Mouse (Mus musculus): ENCODE measurements around the gene Nab2. TPM values are rescaled to one million over a fixed set of nuclear protein-coding genes. Genes with fewer than 3 reads are reported as not detected.

The Nab2 gene
- total RNA-seq (2021): 10 to 100 TPM; 19.0 to 24.8 TPM
- long read RNA-seq, experiment 1, transcript Nab2-201 (7 exons, 2,582 nt): major isoform, 7 of 20 reads
- long read RNA-seq, experiment 1, partial matches to known transcripts: 2 of 20 reads
- long read RNA-seq, experiment 1, other reads (novel, unspliced or antisense): 8 of 20 reads
- long read RNA-seq, experiment 2, transcript Nab2-201 (7 exons, 2,582 nt): major isoform, 6 of 8 reads
- long read RNA-seq, experiment 2, partial matches to known transcripts: 0 of 8 reads
- long read RNA-seq, experiment 2, other reads (novel, unspliced or antisense): 1 of 8 reads

DNA sequence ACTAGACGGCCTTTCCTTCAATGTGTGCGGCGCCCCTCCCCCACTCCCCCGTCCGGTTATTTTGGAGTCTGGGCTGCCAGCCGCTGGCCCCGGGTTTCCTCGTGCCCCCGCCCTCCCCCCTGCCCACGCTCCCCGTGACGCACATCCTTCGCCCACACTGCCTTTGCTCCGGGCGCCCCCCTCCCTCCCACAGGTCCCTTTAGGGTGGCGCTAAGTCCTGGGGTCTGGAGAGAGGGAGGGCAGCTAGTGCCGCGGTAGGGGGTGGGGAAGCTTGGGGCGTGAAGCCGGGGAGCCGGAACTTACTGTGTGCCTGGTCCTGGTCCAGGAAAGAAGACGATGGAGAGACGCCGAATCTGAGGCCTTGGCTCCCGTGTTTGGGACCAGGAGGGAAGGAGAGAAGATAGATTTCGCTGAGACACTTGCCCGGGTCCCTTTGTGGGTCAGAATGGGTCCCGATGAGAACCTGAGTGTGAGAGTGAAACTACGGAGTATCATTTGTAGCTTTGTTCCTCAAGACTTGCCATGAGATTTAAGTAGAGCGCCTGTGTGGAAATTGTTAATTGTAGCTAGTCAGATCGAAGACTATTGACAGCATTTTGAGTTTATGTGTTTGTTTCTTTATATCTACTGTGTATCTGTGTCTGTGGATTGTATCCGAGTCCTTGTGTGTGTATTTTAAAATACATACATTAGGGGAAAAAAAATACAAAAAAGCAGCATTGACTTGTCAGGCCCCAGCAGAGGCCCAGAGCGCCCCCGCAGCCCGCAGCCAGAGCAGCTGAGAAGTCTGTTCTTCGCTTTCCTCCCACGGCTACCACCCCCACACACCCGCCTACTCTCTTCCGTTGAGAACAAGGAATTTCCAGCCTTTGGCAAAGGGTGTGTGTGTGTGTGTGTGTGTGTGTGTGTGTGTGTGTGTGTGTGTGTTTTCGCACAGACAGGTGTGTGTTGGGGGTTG lies at the start of gene Nab2:
Nab2 (minus strand) TSS at position 476 of the 958 bp plus-strand sequence.
- DNase-seq: peak; percentile 85

DNA sequence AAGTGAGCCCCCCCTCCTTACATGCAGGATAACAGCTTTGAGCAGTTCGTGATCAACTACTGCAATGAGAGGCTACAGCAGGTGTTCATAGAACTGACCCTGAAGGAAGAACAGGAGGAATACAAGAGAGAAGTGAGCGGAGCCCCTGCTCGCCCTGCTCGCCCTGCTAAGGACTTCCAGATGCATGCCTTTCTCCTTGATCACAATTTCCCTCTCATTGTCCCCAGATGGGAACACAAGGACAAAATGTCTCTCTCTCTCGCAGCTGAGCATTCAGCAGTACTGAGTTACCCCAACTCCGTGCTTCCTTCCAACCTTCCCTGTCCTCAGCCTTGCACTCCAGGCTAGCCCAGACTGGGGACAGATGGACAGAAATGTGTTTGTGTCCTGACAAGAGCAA lies 44.4 kb upstream of the Nab2 start:
- DNase-seq: no peak

DNA sequence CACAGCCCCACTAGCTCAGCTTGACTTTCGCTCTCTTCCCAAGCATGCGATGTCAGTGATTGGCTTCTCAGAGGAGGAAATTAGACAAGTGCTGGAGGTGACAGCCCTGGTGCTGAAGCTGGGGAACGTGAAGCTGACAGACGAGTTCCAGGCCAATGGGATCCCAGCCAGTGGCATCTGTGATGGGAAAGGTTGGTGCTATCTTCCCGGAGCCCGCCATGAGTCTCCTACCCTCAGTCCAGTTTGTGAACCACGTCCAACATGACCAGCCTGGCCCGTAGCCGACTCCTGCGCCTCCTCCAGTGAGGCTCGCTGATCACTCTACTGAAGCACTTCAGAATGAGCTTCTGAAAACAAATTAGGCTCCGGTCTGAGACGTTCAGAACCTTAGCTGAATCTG lies 42.0 kb upstream of the Nab2 start:
- no peak for DNase-seq

DNA sequence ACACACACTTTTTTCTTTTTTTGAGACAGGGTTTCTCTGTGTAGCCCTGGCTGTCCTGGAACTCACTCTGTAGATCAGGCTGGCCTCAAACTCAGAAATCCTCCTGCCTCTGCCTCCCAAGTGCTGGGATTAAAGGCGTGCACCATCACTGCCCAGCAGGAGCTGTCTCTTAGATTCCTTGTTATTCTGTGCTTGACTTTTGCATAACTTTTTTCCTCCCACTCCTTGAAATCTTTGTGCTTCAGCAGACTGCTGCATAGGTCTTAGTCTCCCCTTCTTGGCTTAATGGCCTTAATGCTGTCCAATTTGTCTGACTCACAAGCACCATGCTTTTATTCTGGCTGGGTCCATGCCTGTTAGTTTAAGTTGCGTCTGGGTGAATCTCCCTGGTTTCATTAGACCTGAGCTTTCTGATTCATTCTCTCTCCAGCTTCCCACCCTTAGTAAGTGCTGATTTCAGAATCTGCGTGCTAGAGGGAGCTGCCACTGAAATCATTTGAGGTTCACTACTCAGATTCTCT lies 40.5 kb upstream of the Nab2 start:
- DNase-seq: no peak

DNA sequence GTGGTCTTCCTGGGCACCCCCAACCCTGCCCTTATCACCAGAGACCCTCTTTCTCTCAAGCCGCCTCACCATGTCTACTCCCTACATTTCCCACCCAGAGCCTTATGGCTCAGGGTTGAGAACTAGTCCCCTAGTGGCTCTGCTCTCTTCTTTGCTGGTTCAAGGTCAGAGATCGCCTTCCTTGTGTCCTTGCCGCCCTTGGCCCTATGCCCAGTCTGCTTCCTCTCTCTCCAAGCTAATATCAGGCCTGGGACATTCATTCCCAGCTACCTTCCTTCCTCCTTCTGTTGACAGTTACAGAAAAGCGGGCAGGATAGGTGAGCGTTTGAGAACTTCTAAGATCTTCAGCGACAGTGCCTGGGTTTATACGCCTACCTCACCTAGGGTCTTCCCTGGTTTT lies 39.4 kb upstream of the Nab2 start:
- peak; percentile 87 for DNase-seq

DNA sequence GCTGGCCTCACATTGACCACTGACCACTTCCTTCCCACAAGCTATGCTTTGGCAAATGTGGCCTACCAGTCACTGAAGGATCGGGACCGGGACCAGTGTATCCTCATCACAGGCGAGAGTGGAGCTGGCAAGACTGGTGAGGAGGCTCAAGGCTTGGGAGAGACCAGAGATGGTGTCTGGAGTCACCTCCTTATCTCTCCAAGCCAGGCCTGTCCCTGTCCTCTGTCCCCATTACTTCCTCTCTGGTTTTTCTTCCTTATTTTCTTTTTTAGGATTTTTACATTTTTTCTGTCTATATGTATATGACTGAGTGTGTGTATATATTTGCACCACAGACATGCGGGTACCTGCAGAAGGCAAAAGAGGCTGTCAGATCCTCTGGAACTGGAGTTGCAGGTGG lies 37.4 kb upstream of the Nab2 start:
- DNase-seq: no peak

DNA sequence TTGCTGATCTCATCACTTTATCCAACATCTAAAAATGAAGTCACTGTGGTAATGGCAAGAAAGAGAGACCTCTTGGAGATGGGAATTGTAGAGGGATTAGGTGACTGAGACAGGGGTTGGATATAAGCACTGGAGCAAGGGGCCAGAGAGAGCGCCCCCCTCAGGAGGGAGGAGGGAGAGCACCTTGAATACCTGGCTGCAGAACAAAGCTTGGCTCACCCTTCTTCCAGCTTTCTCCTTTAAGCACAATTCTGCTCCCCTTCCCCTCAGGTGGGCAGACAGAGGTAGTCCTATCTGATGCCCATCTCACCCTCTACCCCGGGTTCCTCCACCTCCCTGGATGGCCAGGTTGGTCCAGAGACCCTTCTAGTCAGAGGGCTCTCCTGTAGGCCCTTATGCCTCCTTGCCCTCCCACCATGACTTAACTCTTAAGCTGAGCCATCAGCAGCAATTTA lies 36.4 kb upstream of the Nab2 start, which contains the start of gene Myo1a:
Myo1a (plus strand) TSS at position 405 of the 455 bp plus-strand sequence.
- no peak for DNase-seq

DNA sequence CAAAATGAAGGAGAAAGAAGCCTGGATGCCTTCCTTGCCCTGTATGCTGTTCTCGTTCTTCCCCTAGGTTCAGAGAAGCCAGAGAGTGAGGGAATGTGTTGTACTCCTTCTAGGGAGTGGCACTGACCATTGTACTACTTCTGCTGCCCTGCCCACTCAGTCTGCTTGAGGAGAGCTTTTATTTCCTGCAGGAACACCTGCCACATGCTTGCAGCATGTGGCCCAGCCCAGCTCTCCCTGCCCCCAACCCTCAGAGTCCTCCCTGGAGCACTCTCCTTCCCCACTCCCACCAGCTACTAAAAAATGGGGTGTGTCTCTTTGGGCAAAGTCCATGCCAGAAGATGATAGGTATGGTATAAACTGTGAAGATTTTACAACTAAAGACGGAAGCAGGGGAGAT lies 35.9 kb upstream of the Nab2 start:
- DNase-seq: no peak

DNA sequence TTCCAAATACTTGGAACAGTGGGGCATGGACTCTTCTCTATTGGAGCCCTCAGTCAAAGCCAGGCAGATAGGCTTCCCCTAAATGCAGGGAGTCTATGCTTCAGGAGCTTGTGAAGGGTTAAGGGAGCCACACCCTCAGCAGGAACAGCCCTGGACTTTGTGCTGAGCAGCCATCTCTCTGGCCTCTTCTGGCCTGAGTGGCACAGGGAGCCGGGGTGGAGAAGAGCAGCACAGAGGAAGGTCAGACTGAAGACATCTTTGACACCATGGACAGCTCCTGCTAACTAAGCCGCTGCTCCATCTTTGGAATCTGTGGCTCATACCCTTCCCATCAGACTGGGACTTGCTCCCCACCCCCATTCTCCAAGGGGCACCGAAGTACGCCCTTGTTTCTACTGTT lies 34.9 kb upstream of the Nab2 start:
- DNase-seq: peak; percentile 25

DNA sequence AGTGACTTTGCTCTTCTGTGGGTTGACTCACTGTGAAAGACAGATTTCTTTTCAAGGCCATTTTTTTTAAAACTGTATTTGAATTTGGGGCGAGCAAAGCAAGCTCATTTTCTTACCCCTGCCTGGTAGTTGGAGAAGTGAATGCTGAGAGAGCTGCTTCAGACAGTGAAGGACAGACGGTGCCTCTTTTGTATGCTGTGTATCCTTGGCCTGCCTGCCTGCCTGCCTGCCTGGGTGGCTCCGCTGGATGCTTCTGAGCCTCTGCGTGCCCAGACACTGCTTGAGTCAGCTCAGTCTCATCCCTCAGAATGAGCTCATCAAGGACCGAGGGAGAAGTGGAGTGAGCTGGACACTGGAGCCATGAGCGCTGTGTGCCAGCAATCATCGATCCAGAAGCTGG lies 30.6 kb upstream of the Nab2 start:
- peak; percentile 67 for DNase-seq

DNA sequence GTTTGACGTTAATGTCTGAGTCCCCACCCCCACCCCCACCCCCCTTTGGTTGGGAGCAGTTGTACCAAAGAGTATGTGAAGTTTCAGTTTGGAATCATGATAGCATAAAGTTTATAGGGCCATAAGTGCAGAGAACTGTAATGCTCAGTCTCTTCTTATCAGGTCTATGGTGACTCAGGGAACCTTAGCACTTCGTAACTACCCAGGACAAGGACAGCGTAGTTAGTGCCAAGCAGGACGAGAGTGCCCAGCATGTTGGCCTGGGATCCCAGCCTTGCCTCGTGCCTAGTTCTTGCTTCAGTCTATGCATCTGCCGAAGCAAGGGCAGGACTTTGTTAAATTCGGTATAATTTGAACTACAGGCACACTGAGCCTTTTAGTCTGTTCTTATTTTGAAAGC lies 27.4 kb upstream of the Nab2 start:
- peak; percentile 55 for DNase-seq

DNA sequence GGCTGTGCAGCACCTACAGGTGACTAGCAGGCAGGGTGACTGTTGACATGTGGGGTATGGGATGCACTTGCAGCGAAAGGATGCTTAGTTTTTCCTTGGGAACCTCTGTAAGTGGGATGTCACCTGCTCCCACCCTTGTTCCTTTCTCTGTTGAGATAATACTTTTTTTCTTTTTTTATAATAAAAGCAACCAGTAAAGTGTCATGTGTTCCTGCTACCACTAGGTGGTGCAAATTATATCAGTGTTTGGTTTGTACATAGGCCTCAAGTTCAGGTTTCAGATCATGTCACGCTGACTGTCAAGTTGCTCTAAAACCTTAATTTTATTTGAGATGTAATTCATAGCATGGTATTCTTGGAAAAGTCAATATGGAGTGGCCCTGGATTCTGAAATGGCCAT lies 26.3 kb upstream of the Nab2 start:
- no peak for DNase-seq

DNA sequence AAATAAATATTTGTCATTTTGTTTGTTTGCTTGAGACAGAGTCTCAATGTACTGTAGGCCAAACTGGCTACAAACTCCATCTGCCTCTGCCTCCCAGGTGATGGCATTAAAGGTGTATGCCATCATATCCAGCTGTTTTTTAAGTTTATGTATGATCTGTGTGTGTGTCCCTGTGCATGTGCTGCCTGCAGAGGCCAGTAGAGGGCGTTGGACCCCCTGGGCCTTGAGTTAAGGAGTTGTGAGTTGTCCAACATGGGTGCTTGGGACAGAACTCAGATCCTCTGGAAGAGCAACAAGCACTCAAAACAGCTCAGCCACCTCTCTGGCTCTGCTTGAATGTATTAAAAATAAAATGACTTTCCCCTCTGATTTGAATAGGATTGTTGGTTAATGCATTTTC lies 22.7 kb upstream of the Nab2 start:
- DNase-seq: no peak

DNA sequence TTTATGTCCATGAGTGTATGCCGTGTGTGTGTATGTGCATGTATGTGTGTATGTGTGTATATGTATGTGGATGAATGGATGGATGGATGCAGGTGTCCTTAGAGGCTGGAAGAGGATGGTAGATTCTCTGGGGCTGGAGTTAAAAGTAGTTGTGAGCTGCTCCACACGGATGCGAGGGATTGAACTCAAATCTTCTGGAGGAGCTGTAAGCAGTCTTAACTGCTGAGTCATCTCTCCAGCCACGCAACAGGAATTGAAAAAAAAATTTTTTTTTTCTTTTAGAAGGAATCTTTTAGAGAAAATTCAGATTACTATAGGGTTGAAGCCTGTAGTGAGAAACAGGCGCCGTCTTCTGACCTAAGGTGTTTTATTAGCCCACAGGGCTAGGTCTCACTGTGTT lies 14.5 kb upstream of the Nab2 start:
- no peak for DNase-seq

DNA sequence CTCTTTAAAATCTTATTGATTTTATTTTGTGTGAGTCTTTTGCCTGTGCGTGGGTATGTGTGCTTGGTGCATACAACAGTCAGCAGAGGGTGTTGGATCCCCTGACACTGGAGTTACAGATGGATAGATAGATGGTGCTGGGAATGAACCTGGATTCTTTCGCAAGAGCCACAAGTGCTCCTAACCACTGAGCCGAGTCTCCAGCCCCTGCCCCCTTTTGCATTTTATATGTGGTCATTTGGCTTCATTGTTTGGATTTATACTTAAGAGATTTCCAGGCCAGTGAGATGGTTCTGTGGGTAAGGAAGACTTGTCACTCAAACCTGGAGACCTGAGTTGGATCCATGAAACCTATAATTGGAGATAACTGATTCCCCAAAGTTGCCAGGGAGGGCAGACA lies 11.5 kb upstream of the Nab2 start:
- DNase-seq: no peak

DNA sequence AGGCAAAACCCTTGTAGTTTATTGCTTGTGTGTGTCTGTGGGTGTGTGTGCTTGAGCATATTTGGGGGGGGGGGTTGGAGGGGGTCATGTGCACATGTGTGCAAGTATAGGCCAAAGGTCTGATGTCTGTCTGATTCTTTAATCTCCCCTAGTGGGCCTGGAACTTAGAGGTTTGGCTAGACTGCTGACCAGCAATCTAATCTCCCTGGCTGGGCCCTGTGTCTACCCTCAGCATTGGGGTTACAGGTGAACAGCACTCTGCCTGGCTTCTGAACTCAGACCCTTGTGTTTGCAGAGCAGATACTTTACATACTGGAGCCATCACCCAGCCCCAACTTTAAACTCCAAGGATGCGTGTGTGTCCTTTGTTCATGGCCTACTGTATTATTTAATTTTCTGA lies 10.8 kb upstream of the Nab2 start:
- DNase-seq: no peak

DNA sequence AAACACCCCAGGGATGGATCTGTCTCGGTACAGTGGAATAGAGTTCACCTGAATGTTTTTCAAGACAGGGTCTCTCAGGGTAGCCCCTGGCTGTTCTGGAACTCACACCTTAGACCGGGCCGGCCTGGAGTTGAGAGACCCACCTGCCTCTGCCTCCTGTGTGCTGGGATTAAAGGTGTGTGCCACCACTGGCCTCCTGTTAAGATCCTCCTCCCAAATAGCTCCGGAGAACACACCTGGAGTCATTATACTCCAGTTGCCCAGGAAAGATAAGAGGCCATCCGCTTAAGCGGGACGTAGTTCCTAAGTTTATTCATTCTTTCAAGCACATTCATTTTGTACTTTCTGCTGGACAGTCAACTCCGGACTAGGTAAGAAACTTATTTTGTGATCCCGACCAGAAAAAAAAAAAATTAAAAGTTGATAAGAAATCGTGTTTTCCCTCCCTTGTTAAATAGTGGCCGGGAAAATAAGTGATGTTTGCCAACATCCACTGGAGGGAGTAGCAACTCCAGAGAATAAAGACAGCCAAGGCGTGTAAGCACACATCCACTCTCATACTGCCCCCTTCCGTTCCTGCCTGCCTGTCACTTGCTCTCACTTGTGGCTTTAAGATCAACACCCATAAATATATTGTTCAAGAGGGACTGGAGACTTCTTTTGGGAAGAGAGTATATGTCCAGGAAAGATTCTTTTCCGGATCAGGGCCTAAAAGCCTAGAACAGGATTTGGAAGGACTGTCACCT lies 9.4 kb upstream of the Nab2 start:
- peak; percentile 79 for DNase-seq

DNA sequence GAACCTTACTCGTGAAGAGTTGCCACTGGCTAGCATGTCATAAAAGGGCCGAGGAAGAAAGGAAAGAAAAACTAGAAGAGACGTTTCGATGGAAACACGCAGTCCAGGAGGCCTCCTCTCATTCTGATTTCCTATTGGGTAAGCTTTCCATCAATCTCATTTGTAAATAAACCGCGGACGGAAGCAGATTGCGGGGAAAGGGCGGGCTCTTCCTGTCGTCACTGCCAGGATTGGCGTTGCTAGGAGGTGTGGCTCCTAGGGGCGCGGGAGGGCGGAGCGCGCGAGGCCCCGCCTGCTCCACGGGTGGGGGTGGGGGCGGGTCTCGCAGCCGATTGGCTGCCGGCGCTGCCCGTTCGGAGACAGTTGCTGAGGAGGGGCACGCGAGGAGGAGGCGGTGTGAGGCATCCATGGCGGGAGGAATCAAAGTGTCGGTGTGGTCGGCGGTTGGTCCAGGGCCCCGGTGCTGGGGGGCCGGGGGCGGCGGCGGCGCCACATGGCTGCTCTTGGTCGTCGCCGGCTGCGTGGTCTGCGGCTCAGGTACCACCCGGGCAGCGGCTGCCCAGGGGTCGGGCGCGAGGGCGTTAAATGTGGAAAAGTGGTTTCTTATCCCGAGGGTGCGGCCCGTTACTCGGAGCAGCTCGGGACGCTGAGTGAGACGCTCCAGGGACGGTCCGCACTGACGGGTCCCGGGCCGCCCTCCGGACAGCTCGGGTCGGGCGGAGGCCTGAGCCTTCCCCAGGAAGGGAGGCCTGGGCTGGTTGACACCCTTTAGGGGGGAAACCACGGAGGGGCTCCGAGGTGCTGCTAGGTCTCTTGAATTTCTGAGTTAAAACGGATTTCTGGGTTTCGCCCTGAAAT lies 8.6 kb upstream of the Nab2 start:
- DNase-seq: peak; percentile 95

DNA sequence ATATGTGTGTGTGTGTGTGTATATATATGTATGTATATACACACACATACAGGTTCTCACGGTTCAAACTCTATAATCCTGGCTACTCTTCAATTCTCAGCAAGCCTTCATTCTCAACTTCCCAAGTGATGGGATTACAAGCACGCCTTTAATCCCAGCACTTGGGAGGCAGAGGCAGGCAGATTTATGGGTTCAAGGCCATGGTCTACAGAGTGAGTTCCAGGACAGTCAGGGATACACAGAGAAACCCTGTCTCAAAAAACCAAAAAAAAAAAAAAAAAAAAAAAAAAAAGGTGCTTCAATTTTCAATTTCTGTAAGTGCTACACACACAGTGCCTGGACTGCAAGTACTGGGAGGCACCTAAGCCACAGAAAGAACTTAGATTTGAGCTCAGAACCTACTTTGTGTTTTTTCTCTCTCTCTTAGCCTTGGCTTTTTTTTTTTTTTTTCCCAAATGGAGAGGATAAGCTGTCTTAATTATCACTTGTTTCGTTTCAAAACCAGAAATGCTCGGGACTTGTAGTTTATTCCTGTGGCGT lies 7.6 kb upstream of the Nab2 start:
- no peak for DNase-seq

DNA sequence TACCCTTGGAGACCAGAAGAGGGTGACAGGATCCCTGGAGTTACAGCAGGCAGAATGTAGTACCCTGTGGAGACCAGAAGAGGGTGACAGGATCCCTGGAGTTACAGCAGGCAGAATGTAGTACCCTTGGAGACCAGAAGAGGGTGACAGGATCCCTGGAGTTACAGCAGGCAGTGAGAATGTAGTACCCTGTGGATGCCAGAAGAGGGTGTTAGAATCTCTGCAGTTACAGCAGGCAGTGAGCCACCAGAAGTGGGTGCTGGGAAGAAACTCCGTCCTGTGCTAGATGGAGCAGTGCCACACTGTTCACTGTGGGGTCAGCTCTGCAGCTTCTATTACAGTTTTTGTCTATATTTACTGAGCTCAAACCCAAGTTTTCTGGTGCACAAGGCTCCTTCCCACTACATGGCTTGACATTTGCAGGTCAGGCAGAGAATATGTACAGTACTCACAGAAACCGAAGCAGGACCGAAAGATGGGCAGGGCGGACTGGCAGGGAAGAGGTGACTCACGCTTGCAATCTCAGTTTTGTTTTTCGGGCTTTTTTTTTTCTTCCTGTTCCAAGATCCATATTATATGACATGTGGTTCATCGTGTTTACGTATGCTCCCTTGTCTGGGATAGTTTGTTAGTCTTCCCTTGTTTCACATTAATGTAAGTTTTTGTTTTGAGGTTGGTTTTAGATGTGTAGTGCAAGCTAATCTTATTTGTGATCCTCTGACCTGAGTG lies 6.6 kb upstream of the Nab2 start:
- peak; percentile 91 for DNase-seq

Data from adrenal gland, postnatal 10 days (tissue).